Mouse (Mus musculus) forebrain, embryonic 11.5 days (tissue): Measurements from ENCODE around the gene Bicral. TPM values are rescaled to one million over a fixed set of nuclear protein-coding genes. Genes with fewer than 3 reads are reported as not detected.
A peak's percentile ranks its signal among the peaks of the same experiment; 100 is the strongest.

ENCODE experiments used
- ATAC-seq: fragments of 200-750 bp; cut with Nextera tagmentation; replicated peaks from 2 replicates; pipeline ENCODE4 v1.8.0; 2017; ENCODE audit warnings: moderate TSS enrichment; ENCODE audit not compliant: low FRiP score
- DNase-seq: peaks from one replicate; pipeline ENCODE4 v3.0.0-alpha.2; 2017; ENCODE audit warnings: low spot score
- H3K27ac ChIP-seq: fragments of 300-500 bp; sonication (generic); 2 replicates; pipeline ENCODE4 v1.5.1; 2014; ENCODE audit warnings: low read depth, low read length
- H3K27me3 ChIP-seq: fragments of 300-500 bp; sonication (generic); 2 replicates; pipeline ENCODE4 v1.6.1; 2014; ENCODE audit warnings: mild to moderate bottlenecking, low read length, mixed read lengths; ENCODE audit not compliant: control insufficient read depth, insufficient read depth
- H3K36me3 ChIP-seq: fragments of 300-500 bp; sonication (generic); 2 replicates; pipeline ENCODE4 v1.6.1; 2014; ENCODE audit warnings: mild to moderate bottlenecking, low read length, moderate library complexity, mixed read lengths; ENCODE audit not compliant: control insufficient read depth, insufficient read depth
- H3K4me1 ChIP-seq: fragments of 300-500 bp; sonication (generic); replicated peaks from 2 replicates; pipeline ENCODE4 v1.6.1; 2014; ENCODE audit warnings: low read length, mixed read lengths; ENCODE audit not compliant: control insufficient read depth, insufficient read depth
- H3K4me2 ChIP-seq: fragments of 300-500 bp; sonication (generic); 2 replicates; pipeline ENCODE4 v1.6.1; 2014; ENCODE audit warnings: low read depth, mild to moderate bottlenecking, low read length, moderate library complexity, mixed read lengths; ENCODE audit not compliant: severe bottlenecking
- H3K4me3 ChIP-seq: fragments of 300-500 bp; sonication (generic); 2 replicates; pipeline ENCODE4 v1.5.1; 2014; ENCODE audit warnings: low read depth, low read length
- H3K9ac ChIP-seq: fragments of 300-500 bp; sonication (generic); 2 replicates; pipeline ENCODE4 v1.6.1; 2014; ENCODE audit warnings: low read length
- H3K9me3 ChIP-seq: fragments of 300-500 bp; sonication (generic); 2 replicates; pipeline ENCODE4 v1.6.1; 2016; ENCODE audit warnings: low read length, mixed read lengths; ENCODE audit not compliant: control insufficient read depth
- WGBS: fragments of 180-500 bp; shearing (Covaris S2); extraction: QIAGEN DNeasy Blood & Tissue Kit; methylation state at CpG from one replicate; pipeline ENCODE4 v1.1.7; 2014; 5-methylcytosine and 5-hydroxymethylcytosine counted together
- polyA plus RNA-seq: library from polyadenylated mRNA; unstranded; fragments of >200 nt; fragmentation: Nextera tagmentation; extraction: Ambion mirVana; gene quantifications from 2 replicates; pipeline ENCODE4 v1.2.1, GENCODE M21; 2014

Bicral gene
- polyA plus RNA-seq, 1 experiment from 2014 or later, result 7.2 TPM

DNA sequence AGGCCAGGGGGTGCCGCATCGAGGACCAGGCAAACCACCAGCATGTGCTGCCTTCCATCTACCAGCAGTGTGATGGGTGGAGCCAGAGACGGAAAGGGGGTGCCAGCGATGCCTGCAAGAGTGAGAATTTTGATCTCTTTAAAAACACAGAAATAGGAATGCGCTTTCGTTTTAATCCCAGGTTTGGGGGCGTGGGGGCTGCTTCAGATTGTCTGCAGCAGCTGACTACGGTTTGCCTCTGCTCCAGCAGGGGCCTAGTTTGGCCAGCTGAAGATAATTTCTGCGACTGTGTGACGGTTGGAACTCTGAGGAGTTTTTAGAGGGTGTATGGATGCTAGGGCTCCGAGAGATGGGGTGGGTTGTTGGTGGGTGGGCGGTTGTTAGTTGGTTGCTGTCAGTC is 99.5 kb downstream of the Bicral start:
- H3K27ac ChIP-seq, result no peak overlapping the region
- no peak overlapping the region for H3K9ac ChIP-seq
- ATAC-seq (no peak), DNase-seq (no peak)
- H3K9me3 ChIP-seq, result no peaks in the 10 kb centered on the region
- 85% methylated on average over 12 of the region's 12 CpGs for WGBS
- no peak overlapping the region for H3K4me2 ChIP-seq
- no peaks in the 10 kb centered on the region for H3K36me3 ChIP-seq
- no peaks in the 10 kb centered on the region for H3K4me1 ChIP-seq
- no peaks in the 10 kb centered on the region for H3K27me3 ChIP-seq
- H3K4me3 ChIP-seq, result no peak overlapping the region

DNA sequence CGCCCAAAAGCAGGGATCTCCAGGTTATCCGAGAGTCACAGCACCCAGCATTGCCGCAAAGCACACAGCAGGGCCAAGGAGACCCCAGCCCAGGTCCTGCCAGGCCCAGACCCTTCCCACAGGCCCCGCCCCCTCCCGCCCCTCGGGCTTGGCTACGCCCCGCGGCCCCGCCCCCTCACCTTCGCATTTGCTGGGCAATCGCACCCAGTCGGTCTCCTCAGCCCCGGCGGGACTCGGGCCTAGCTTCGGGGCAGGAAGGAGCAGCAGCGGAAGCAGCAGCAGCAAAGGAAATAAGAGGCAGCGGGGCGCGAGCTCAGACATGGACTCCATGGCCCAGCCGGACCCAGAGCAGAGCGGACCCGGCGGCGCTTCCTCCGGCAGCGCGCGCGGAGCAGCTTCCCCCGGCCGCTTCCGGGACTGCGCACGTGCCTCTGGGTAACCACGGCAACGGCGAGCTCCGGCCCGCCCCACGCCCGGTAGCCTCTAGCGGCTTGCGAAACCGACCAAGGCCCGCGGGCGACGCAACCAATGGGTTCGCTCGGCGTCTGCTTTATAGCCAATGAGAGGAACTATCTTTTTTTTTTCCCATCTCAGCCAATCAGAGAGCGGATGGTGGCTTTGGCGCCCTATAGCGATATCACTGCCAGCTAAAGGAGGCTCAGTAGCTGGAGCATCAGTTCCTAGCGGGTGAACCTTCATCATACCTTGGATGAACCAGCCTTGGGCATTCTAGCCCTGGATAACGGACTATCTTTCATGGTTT is 106.3 kb downstream of the Bicral start, which contains the start of gene Cnpy3:
Cnpy3 (minus strand) TSS at position 421 of the 763 bp plus-strand sequence.
- no peaks in the 10 kb centered on the region for H3K27me3 ChIP-seq
- peak within 1 kb of the TSS; percentile 76 for H3K9ac ChIP-seq
- H3K4me3 ChIP-seq, result peak within 1 kb of the TSS; percentile 77
- peak; percentile 99 for ATAC-seq
- peak; percentile 100 for DNase-seq
- H3K9me3 ChIP-seq, result no peaks in the 10 kb centered on the region
- peak within 1 kb of the TSS; percentile 77 for H3K4me2 ChIP-seq
- H3K36me3 ChIP-seq, result no peaks in the 10 kb centered on the region
- peak within 1 kb of the TSS; percentile 75 for H3K27ac ChIP-seq
- peaks cover 6% of the 10 kb centered on the region for H3K4me1 ChIP-seq
- WGBS, result under 1% methylated on average over 57 of the region's 58 CpGs

DNA sequence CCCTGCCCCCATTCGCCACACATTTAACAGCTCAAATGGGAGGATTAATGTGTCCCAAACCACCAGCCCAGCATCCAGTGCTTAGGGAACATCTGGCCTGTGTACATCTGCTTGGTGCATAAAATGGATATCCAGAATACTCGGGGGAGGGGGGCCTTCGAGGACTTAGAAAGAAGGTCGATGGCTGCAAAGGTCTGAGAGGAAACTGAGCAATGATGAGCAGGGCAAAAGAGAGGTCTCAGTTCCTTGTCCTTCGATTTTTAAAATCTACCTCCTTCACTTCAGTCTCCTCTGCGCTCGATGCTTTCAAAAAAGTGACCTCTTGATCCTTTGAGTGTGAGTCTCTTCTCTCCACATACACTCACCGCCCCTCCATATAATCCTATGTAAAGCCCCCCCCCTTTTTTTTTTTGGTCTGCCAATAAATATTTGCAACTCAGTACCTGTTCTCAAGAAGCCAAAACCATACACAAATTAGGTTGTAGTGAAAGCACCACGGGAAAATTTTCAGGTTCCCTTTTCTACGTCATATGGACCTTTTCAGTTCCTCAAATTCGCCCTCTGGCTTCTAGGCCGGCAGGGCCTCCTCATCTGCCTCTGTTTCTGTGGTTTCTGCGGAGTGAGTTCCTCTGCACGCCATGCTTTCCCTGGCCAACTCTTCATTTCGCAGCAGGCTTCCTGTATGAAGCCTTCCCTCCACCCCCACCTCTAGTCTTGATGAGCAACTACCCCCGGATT is 107.1 kb downstream of the Bicral start:
- no peak for ATAC-seq
- Histone ChIP-seq H3K36me3 (no peaks in the 10 kb centered on the region), H3K9ac (peak overlapping the region; percentile 76), H3K4me3 (peak overlapping the region; percentile 77), H3K9me3 (no peaks in the 10 kb centered on the region), H3K27ac (peak overlapping the region; percentile 75), H3K27me3 (no peaks in the 10 kb centered on the region), H3K4me1 (peaks cover 6% of the 10 kb centered on the region), H3K4me2 (peak overlapping the region; percentile 77)
- 32% methylated on average over 16 of the region's 16 CpGs for WGBS
- no peak for DNase-seq

DNA sequence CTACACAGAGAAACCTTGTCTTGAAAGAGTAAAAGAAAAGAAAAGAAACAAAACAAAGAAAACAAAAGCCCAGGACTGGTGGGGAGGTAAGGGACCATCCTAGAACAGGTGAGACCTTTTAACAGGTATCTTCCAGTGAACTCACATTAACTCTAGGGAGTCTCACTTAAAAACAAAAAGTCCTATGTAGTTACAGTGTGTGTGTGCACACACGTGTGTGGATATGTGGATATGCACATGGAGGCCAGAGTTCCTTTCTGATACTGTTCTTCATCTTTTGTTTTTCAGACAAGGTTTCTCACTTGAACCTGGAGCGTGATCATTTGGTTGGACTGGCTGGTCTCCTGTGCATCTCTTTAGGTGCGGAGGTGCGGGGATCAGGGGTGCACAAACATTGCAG is 107.7 kb downstream of the Bicral start:
- H3K9me3 ChIP-seq, result no peaks in the 10 kb centered on the region
- H3K4me3 ChIP-seq, result peak overlapping the region; percentile 77; the same call in 1 of the 2 replicates
- no peaks in the 10 kb centered on the region for H3K36me3 ChIP-seq
- DNase-seq (no peak), ATAC-seq (no peak)
- H3K27ac ChIP-seq, result no peak overlapping the region
- H3K27me3 ChIP-seq, result no peaks in the 10 kb centered on the region
- H3K4me2 ChIP-seq, result peak overlapping the region; percentile 77; the same call in 1 of the 2 replicates
- 89% methylated on average over 4 of the region's 4 CpGs for WGBS
- peaks cover 6% of the 10 kb centered on the region for H3K4me1 ChIP-seq
- no peak overlapping the region; the same call in 1 of the 2 replicates for H3K9ac ChIP-seq

DNA sequence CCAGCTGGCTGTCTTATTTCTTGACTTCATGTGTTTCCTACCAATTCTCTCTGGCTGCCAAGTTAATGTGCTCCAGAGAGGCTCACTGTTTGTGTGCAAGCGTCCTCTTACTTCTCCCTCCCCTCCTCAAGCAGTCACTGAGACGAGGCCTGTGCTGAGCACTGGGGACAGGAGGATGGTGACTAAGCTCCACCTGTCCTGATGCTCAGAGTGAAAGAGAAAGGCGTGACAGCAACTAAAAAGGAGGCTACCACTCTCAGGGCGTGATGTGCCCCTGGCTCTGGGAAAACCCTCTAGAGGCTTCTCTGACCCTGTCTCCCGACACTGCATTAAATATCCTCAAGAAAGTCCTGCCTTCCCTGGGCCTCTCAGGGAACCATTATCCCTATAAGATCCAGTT is 109.0 kb downstream of the Bicral start:
- H3K4me3 ChIP-seq, result no peak overlapping the region
- H3K36me3 ChIP-seq, result no peaks in the 10 kb centered on the region
- H3K9me3 ChIP-seq, result no peaks in the 10 kb centered on the region
- no peak overlapping the region for H3K9ac ChIP-seq
- no peaks in the 10 kb centered on the region for H3K27me3 ChIP-seq
- DNase-seq, result no peak
- 95% methylated on average over 5 of the region's 5 CpGs for WGBS
- H3K4me1 ChIP-seq, result peaks cover 6% of the 10 kb centered on the region
- no peak for ATAC-seq
- H3K4me2 ChIP-seq, result no peak overlapping the region
- no peak overlapping the region for H3K27ac ChIP-seq

Other genes with a start within 250 kb of the Bicral start
- 40.8 and 43.3 TPM in 2 replicates for gene Ptk7, start 229.0 kb downstream of the Bicral start, polyA plus RNA-seq
- 34.9 and 35.8 TPM in 2 replicates for gene Klc4, start 212.5 kb downstream of the Bicral start, polyA plus RNA-seq
- 111 and 117 TPM in 2 replicates for gene Mrpl2, start 212.3 kb downstream of the Bicral start, polyA plus RNA-seq
- gene Cul7, start 208.1 kb downstream of the Bicral start, polyA plus RNA-seq, result 34.4 and 34.9 TPM in 2 replicates
- gene Rrp36, start 184.1 kb downstream of the Bicral start, polyA plus RNA-seq, result 61.0 and 64.1 TPM in 2 replicates
- gene Mea1, start 179.7 kb downstream of the Bicral start, polyA plus RNA-seq, result 167 and 187 TPM in 2 replicates
- 117 and 129 TPM in 2 replicates for gene Klhdc3, start 177.6 kb downstream of the Bicral start, polyA plus RNA-seq
- 140 TPM in 2 replicates for gene Ppp2r5d, start 153.4 kb downstream of the Bicral start, polyA plus RNA-seq
- gene Pex6, start 147.0 kb downstream of the Bicral start, polyA plus RNA-seq, result 21.4 and 22.7 TPM in 2 replicates
- gene Gnmt, start 129.3 kb downstream of the Bicral start, polyA plus RNA-seq, result 0.36 and 0.80 TPM in 2 replicates
- 61.2 and 61.8 TPM in 2 replicates for gene Cnpy3, start 106.3 kb downstream of the Bicral start, polyA plus RNA-seq
- gene Ptcra, start 94.8 kb downstream of the Bicral start, polyA plus RNA-seq, result 0.35 and 0.44 TPM in 2 replicates
- gene 2310039H08Rik, start 85.8 kb downstream of the Bicral start, polyA plus RNA-seq, result 53.7 and 57.5 TPM in 2 replicates
- gene Rpl7l1, start 75.8 kb downstream of the Bicral start, polyA plus RNA-seq, result 178 and 189 TPM in 2 replicates
- gene Tbcc, start 32.2 kb upstream of the Bicral start, polyA plus RNA-seq, result 62.3 and 65.3 TPM in 2 replicates
- gene Prph2, start 52.0 kb upstream of the Bicral start, polyA plus RNA-seq, result not detected in 2 replicates
- 20.4 and 21.2 TPM in 2 replicates for gene Ubr2, start 152.1 kb upstream of the Bicral start, polyA plus RNA-seq